Mouse (Mus musculus): ENCODE measurements at regions not wholly inside any gene's neighbourhood (a gene's known extent, or its start where the extent isn't known, plus 50 kb on each side); places are given as distances from the start of the nearest gene placed in this dataset.
"Not testable (repeated sequence)": the region's sequence is repeated elsewhere in the genome, so short reads cannot be mapped to it uniquely, and the experiment has no call there.

GRCm38 (mm10) chr12:48223298-48223697 lies 1159.2 kb upstream of the Foxg1 start:
- DNase-seq (ENCODE audit: low spot score in 2 of 2), result no peak
- intact Hi-C loops (cut with DNase I), result no loop called here

- peak; percentile 21 to 63 for DNase-seq (ENCODE audit: low spot score in 2 of 2)
- intact Hi-C loops (cut with DNase I), result no loop called here
These were observed 1160.3 kb upstream of the Foxg1 start for GRCm38 (mm10) chr12:48221976-48222800.

- intact Hi-C loops (cut with DNase I), result no loop called here
- DNase-seq (ENCODE audit: low spot score in 2 of 2), result no peak
These were observed 1200.6 kb upstream of the Foxg1 start for GRCm38 (mm10) chr12:48181831-48182230.

DNA sequence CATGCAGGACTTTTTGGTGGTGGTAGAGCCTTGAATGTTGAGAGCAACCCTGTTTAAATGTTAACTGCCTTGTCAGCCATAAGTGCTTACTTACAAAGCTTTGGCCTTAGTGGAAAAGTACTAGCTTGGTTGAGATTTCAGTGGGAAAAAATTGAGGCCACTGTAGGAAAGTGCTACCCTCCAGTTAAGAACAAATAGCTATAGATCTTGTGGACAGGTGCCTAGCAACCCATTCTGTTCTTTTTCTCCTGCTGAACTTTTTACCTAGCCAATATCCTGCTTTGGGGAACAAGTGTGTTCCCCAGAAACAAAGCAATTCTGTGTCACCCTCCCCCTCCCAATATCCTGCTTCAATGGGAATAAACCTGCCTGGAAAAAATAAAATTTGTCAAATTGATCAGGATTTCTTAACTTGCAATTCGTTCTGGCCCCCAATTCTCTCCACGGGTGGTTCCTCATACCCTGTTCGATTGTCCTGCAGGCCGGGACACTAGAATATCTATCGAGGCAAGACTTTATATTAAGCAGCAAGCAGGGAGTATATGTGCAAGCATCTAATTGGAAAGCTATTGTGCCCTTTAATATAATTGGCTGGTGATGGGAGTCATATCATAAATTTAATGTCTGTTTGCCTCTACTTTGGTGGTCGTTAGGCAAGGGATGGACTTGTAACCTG lies 1208.4 kb upstream of the Foxg1 start:
- intact Hi-C loops (cut with DNase I), result no loop called here
- no peak for DNase-seq (ENCODE audit: low spot score in 2 of 2)

- intact Hi-C loops (cut with DNase I), result no loop called here
These were observed 1236.3 kb upstream of the Foxg1 start for GRCm38 (mm10) chr12:48146117-48146516.

GRCm38 (mm10) chr12:48122996-48123395 lies 1259.5 kb upstream of the Foxg1 start:
- DNase-seq (ENCODE audit: low spot score in 2 of 2), result no peak
- intact Hi-C loops (cut with DNase I), result no loop called here

More at GRCm38 (mm10) chr12:48146117-48146516, 1236.3 kb upstream of the Foxg1 start:
- peak in 1 of 2 experiments; percentile 32 for DNase-seq (ENCODE audit: low spot score in 2 of 2)

- intact Hi-C loops (cut with DNase I), result no loop called here
- no peak for DNase-seq (ENCODE audit: low spot score in 2 of 2)
These were observed 1281.0 kb upstream of the Nova1 start for GRCm38 (mm10) chr12:48099727-48100126.

- intact Hi-C loops (cut with DNase I), result no loop called here
- DNase-seq (ENCODE audit: low spot score in 2 of 2), result no peak
These were observed 1268.3 kb upstream of the Nova1 start for GRCm38 (mm10) chr12:48086988-48087387.

DNA sequence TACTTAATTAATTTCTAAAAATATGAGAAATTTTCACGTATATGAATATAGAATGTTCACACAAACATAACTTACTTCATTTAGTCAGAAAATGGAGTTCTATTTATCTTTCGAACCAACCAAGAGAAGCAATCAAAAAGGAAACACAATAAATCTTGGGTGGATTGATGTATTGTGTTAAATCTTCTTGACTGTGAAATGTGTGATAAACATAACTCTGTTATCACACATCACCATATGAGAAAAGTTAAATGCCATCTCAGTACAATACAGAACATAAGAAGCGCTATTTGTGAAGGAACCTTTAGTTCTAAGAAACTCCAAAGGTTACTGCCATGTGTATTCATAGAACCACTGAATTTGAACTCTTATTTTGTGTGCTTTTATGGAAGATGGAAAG lies 1264.6 kb upstream of the Nova1 start:
- intact Hi-C loops (cut with DNase I), result no loop called here
- DNase-seq (ENCODE audit: low spot score in 2 of 2), result no peak

GRCm38 (mm10) chr12:48062620-48062942 lies 1243.9 kb upstream of the Nova1 start:
- no peak for DNase-seq (ENCODE audit: low spot score in 2 of 2)

GRCm38 (mm10) chr12:48061898-48062619 lies 1243.3 kb upstream of the Nova1 start:
- DNase-seq (ENCODE audit: low spot score in 2 of 2), result no peak
- intact Hi-C loops (cut with DNase I), result no loop called here

More at GRCm38 (mm10) chr12:48062620-48062942, 1243.9 kb upstream of the Nova1 start:
- intact Hi-C loops (cut with DNase I), result no loop called here

DNA sequence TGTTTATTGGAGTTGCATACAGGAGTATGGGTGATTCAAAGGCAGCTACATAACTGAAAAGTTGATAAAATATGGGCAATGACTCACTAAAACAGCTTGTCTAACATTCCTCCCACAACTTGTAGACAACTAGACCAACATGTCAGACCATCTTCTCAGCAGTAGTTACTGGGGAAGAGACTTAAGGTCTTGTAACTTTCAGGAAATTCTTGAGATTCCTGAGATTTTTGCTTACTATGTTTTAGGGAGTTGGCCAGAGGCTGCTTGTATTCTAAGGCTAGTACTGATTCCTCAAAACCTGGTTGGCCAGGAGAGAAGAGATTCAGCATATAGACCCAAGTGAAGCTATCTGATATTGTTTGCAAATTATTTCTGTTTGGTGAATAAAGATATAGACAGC lies 1201.7 kb upstream of the Nova1 start:
- intact Hi-C loops (cut with DNase I), result no loop called here
- no peak for DNase-seq (ENCODE audit: low spot score in 2 of 2)

- intact Hi-C loops (cut with DNase I), result no loop called here
These were observed 1157.1 kb upstream of the Nova1 start for GRCm38 (mm10) chr12:47975868-47976267.

DNA sequence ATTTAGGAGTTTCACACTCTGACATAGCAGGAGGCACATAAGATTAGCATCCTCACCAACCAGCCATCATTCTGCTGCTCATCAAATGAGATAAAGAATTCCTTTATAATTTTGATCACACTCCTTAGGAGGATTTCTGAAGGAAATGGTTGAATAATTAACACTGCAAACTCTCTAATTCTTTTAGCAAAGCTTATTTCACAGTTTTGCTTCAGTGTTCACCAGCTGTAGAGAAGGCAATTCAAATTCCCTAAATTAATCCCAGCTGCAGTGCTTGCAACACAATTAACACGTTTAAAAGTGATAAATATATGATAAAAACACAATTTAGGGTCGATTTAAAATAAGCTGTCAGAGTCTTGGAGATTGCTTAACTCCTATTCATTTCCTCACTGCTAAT lies 1150.9 kb upstream of the Nova1 start:
- intact Hi-C loops (cut with DNase I), result no loop called here
- no peak for DNase-seq (ENCODE audit: low spot score in 2 of 2)

More at GRCm38 (mm10) chr12:47975868-47976267, 1157.1 kb upstream of the Nova1 start:
- DNase-seq (ENCODE audit: low spot score in 2 of 2), result peak in 1 of 2 experiments; percentile 24

GRCm38 (mm10) chr12:47954330-47954729 lies 1135.6 kb upstream of the Nova1 start:
- intact Hi-C loops (cut with DNase I), result no loop called here
- no peak for DNase-seq (ENCODE audit: low spot score in 2 of 2)

- DNase-seq (ENCODE audit: low spot score in 2 of 2); intact Hi-C loops (cut with DNase I): not testable (repeated sequence)
These were observed 1120.8 kb upstream of the Nova1 start for GRCm38 (mm10) chr12:47939491-47939890.

DNA sequence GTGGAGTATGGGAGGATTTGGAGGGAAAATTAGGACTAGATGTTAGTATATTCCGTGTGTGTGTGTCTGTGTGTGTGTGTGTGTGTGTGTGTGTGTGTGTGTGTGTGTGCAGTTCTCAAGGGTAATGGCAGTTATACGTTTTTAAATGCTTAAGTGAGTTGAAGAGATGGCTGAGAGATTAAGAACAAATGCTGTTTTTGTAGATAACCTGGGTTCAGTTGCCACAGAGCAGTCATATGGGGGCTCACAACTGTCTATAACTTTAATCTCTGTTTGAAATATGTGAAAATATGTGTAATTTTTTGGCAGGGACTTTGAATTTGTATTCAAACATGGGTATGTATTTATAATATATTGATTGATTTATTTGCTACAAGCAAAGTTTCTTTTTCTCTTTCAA lies 1108.3 kb upstream of the Nova1 start:
- intact Hi-C loops (cut with DNase I), result no loop called here
- no peak for DNase-seq (ENCODE audit: low spot score in 2 of 2)
